Mouse (Mus musculus) spleen, postnatal 14 days (tissue): ENCODE data around the gene Tmem167b.
A peak's percentile ranks its signal among the peaks of the same experiment; 100 is the strongest.
"Not testable (repeated sequence)": the region's sequence is repeated elsewhere in the genome, so short reads cannot be mapped to it uniquely, and the experiment has no call there.

Experiments used
- DNase-seq, 2 experiments: peaks; one replicate each; pipeline ENCODE4 v3.0.0; 2021 to 2022; ENCODE audit warnings: low spot score in 2 of 2

Tmem167b gene

DNA sequence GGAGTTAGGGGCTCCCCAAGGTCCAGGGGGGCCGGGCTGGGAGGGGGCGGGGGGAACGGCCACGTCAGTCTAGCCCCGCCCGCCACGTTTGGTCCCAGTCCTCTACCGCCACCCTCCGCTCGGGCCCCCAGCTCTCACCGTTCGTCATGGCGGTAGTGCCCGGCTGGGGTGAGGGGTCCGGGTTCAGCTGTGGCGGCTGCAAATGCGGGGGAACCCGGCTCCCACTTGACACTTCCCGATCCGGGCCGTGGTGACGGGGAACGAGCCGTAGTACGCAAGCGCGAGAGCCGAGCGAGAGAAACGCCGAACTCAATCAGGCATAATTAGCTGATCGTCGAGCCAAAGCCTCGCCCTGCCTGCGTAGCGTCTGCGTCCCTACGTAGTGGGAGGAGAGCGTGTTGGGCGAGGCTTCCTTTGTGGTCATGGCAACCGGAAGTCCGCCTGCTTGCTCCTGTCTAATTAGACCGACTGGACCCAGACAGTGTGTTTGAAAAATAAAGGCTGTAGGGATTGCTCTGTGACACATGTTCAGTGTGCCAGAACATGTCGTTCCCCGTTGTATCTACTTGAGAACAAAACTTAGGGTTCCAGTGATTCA, at the start of gene Tmem167b:
Gene Tmem167b, minus strand, starts transcription at position 334 of the 598 bp plus-strand sequence.
- peak; percentile 88 to 94 for DNase-seq

GRCm38 (mm10) chr3:108608906-108609305, 46.6 kb upstream of the Tmem167b start:
- DNase-seq = no peak

DNA sequence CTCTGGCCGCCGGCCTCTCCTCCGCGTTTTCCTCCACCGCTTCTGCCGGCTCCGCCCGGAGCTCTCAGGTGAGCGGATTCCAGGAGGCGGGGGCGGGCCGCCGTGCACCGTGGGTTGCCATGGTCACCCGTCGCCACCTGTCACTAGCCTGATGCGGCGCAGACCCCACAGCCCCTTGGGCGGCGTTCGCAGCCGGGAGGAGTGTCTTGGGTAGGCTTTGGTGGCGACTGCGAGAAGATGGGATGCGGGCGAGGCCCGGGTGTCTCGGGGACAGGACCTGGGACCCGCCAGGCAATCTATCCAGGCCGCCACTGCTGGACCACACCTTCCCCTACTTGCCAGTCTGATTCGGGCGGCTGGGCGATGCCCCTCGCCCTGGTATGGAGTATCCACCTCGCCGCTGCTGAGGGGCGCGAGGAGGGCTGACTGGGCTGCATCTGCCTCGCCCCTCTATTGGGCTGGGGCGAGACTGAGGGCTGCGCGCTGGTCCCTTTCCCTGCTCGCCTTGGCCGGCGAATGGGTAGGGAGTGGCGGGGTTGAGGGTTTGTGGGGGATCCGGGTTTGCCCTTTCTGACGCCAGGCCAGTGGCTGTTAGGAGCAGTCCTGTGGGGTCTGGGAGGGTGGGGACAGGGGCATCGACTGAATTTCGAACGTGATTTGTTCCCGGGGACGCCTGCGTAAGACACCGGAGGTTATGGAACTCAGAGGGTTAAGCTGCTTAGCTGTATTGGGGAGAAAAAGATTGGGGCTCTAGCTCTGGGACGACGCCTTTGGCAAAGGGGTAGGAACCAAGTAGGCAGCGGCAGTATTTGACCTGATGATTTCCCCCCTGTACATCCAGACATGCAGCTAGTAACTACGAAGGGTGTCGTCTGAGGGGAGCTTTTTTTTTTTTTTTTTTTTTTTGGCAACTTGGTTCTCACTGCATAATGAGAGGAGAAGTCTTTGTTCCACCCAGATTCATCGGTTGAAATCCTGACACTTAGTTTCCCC, 29.6 kb upstream of the Tmem167b start:
- DNase-seq = no peak

DNA sequence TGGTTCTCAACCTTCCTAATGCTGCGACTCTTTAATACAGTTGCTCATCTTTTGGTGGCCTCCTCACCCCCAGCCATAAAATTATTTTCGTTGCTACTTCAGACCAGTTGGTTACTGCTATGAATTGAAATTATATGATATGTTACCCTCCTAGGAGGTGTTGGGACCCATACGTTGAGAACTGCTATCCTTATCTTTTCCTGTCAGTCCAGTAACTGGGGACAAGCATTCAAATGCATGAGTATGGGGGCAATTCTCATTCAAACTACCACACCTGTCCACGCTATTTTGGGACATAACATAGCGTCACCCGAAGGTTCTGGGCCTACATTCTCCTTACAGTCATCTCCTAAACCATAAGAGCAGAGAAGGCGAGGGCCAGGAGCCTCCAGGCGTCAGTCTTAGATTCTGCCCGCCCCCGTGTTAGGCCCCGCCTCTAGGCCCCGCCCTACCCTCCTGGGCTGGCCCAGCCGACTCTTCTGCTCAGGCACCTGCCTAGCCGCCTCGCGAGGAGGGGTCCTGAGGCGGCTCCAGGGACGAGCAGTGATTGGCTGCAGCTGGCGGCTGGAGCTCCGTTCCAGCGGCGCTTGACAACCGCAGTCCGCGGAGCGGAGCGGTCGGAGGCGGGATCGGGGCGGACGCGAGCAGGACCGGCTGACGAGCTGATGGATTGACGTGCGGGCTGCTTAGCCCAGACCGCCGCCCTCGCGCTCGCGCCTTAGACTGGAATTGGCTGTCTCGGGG, 28.7 kb upstream of the Tmem167b start, which contains the start of gene Wdr47:
Gene Wdr47, plus strand, starts transcription at position 494 of the 744 bp plus-strand sequence.
- DNase-seq = peak; percentile 94 to 96

DNA sequence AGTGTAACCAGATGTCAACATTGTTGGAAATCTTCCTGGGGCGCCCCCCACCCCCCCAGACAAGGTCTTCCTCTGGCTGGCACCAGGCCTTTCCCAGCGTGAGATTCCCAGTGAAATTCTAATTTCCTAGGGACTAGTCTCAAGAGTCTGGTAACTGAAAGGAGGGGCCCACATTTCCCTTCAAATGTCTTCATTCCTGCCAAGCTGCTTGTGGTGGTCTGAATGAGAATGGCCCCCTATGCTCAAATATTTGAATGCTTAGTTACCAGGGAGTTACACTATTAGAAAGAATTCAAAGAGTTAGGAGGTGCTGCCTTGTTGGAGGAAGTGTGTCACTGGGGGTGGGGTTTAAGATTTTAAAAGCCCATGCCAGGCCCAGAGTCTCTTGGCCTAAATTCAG, 26.2 kb upstream of the Tmem167b start:
- no peak for DNase-seq

GRCm38 (mm10) chr3:108584580-108584979, 22.3 kb upstream of the Tmem167b start:
- no peak for DNase-seq

DNA sequence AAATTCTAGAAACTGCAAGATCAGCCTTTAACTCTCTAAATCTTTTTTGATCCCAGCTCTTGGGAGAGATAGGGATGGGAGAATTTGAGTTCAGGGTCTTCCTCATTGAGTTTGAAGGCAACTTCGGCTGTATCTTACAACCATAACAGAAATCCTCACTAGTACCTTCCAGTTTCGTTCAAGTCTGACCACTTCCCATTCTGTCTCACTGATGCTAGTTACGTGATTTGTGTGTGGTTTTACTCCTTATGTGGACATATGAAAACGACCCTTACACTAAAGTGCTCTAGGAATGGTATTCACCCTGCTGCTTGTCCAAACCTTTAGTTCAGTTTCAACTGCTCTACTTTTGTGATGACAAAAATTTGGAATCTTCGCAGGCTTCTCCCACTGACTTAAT, 11.8 kb upstream of the Tmem167b start:
- DNase-seq = no peak

DNA sequence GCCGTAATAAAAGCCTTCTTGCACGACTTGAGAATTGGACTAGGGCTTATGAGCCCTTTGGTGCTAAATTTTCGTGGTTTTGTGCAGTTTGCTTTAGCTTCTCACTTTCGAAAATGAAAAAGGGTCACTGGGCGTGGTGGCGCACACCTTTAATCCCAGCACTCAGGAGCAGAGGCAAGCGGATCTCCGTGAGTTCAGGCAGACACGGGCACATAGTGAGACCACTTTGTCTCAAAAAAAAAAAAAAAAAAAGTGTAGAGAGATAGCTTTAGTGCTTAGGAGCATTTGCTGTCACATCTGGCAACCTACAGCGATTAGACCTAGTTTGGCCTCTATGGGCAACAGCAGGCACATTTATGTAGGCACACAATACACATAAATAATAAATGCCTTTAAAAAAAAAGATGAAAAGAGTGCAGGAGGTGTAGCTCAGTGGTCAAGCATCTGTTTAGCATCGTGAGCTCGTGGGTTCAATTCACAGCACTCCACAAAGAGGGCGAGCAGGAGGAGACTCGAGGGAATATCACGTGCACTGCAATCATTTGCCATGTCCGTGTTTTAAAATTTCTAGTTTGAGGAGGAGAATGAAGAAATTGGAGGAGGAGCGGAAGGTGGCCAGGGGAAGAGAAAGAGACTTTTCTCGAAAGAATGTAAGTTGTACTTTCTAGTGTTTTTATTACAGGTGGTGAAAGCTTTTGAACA, 10.2 kb upstream of the Tmem167b start:
- no peak for DNase-seq

DNA sequence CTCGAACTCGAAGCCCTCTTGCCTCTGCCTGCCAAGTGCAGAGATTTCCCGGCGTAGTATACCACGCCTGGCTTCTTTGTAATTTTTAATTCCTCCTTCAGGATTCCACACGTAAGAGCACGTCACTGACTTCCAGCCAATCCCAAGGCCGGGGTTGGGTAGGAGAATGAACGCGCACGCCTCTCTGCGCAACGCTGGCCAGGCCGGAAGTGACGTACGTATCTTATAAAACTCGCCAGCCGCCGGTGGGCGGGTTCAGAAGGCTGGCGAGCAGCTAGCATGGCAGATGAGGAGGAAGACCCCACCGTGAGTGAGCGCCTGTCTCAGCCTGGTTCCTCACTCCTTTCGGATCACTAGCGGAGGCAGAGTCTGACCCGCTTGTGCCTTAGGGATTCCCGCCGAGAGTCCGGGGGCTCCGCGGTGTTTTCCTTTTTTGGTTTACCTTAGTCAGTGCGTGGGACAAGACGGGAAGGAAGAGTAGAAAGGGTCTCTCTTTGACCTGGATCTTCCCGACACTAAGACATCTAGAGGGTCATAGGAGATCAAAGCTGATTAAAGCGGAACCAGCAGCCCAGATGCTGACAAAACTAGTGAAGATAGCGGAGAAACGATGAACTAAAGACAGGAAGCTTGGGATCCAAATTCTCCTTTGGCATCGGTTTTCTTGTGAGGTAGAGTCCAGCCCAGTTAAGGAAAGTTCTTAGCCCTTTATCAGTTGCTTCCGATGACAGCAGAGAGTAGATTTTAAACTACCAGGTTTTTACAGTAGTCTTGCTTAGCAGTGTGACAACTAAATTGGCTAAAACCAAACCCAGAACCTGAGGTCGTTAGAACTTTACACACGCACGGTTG, 9.4 kb upstream of the Tmem167b start, which contains the start of gene Taf13:
Gene Taf13, plus strand, starts transcription at position 256 of the 852 bp plus-strand sequence.
- peak; percentile 91 to 96 for DNase-seq

DNA sequence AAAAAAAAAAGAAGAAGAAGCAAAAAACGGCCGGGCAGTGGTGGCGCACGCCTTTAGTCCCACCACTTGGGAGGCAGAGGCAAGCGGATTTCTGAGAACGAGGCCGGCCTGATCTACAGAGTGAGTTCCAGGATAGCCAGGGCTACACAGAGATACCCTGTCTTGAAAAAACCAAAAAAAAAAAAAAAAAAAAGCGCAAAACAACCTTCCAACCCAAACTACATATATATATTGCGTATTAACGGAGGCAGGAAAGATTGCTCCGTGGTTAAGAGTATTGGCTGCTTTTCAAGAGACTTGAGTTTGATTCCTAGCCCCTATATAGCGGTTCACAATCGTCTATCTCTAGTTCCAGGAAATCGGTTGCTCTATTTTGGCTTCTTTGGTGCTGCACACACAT, 8.5 kb upstream of the Tmem167b start:
- DNase-seq = no peak

DNA sequence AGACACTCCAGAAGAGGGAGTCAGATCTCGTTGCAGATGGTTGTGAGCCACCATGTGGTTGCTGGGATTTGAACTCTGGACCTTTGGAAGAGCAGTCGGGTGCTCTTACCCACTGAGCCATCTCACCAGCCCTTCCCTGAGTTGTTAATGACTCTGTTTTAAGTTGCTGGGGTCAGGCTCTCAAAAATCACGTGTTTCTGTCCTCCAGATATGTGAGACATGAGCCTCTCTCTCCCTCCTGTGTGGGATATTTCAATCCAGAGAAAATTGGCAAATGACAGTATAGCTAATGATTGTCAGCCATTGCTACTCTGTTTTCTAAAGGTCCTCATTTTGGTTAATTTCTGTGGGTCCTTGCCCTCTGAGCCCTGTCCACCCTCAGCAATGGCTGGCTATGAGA, 7.4 kb upstream of the Tmem167b start:
- not testable (repeated sequence) for DNase-seq

- DNase-seq = no peak
These were observed 6.0 kb upstream of the Tmem167b start for GRCm38 (mm10) chr3:108567990-108568877.

GRCm38 (mm10) chr3:108563309-108563708, 1.0 kb upstream of the Tmem167b start:
- peak; percentile 59 to 81 for DNase-seq

GRCm38 (mm10) chr3:108562777-108563271, 558 bp upstream of the Tmem167b start:
- peak in 1 of 2 experiments; percentile 12 for DNase-seq

DNA sequence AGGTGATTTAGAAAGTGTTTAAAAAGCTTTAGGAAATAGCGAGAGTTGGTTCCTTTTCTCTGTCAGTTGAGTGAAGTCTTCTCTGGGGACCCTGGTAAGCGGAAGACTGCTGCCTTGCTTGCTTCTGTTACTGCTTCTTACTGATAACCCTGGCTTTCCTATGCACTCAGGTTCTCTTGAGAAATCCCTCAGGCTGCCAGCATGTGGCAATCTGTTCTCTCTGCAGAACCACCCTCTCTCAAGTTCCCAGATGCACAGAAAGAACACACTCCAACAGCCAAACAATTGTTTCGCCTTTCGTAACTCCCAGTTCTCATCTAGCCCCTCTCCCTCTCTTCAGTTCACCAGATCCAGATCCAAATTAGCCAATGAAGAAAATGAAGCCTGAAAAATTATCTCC, 4.4 kb downstream of the Tmem167b start:
- no peak for DNase-seq

GRCm38 (mm10) chr3:108554587-108555312, 7.5 kb downstream of the Tmem167b start:
- DNase-seq = peak; percentile 79 to 93

DNA sequence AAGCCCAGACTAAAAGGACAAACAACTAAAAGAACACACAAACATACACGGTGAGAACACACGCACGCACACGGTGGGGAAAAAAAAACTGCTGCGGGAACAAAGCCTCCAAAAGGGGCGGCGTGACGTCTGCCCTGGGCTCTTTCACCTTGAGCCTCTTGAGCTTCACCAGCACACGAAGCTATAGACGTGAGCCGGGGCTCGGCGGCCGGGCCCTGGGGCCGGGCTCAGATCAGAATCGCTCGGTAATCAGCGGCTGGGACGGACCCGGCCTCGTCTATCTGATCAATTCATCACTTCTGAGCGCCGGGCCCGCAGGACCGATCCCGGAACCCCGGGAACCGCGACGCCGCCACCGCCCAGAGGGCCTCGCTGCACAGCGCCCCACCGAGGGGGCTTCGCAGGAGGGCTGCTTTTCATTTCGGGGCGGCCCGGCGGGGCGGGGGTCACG, 8.1 kb downstream of the Tmem167b start:
- peak in 1 of 2 experiments; percentile 44 for DNase-seq

DNA sequence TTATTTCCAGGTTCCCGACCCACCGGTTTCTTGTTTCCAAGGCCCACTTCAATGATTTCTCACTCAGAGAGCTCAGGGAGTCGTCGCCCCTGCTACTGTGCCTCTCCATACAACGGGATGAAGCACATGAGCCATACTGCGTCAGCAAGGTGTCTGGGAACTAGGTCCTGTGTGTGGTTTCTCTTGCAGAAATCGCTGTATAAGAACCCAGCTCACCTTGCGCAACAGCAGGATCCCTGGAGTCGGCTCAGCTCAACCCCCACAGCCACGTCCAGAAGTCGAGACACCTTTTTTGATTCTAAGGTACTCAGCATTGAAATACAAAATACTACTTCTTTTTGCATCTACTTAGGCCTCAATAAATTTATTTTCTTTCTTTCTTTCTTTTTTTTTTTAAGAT, 20.0 kb downstream of the Tmem167b start:
- no peak for DNase-seq
